Mouse (Mus musculus) spleen, postnatal 0 days (tissue): ENCODE results near the gene Usp44. TPM values are rescaled to one million over a fixed set of nuclear protein-coding genes. Genes with fewer than 3 reads are reported as not detected.

Experiments used
- polyA plus RNA-seq: library from polyadenylated mRNA; unstranded; fragments of >200 nt; fragmentation: Nextera tagmentation; extraction: Ambion mirVana; gene quantifications from 2 replicates; pipeline ENCODE4 v1.2.1, GENCODE M21; 2015

Gene Usp44
- 0.93 and 1.4 TPM in 2 replicates for polyA plus RNA-seq

GRCm38 (mm10) chr10:93830931-93831729 lies at the start of gene Usp44:
TSS of gene Usp44 (plus strand) at chr10:93831555.

GRCm38 (mm10) chr10:93897043-93897646 lies 65.8 kb downstream of the Usp44 start, which contains the start of gene Metap2:
TSS of gene Metap2 (minus strand) at chr10:93897093.

Other genes starting within 250 kb of the Usp44 start
- gene Snrpf, start 241.8 kb upstream of the Usp44 start, polyA plus RNA-seq: 119 and 131 TPM in 2 replicates
- 0.78 and 0.88 TPM in 2 replicates for gene Ntn4, start 190.9 kb upstream of the Usp44 start, polyA plus RNA-seq
- 359 and 386 TPM in 2 replicates for gene Metap2, start 65.5 kb downstream of the Usp44 start, polyA plus RNA-seq
- gene Vezt, start 204.3 kb downstream of the Usp44 start, polyA plus RNA-seq: 12.7 and 13.3 TPM in 2 replicates
- 3.6 and 3.7 TPM in 2 replicates for gene Fgd6, start 204.4 kb downstream of the Usp44 start, polyA plus RNA-seq